In the genomic region with DNA sequence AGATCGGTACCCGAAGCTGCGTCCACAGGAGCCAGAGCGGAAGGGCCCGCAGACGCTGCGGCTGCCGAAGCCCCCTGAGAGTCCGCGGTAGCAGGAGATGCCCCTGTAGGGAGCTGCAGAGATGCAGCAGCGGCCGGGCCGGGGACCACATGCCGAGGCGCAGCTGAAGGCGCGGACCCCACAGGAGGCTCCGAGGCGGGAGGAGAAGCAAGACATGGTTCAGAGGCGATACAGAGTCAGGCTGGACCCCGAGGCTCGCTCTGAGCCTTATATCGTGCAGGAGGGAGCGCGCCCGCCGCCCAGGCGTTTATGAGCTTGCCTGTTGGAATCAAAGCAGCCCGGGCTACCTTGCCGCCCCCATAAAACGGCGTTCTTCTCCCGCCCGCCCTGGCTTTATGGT, we compare ENCODE assay signal across 9 mouse cellular contexts. TPM values are rescaled to one million over a fixed set of nuclear protein-coding genes. Genes with fewer than 3 reads are reported as not detected.
A peak's percentile ranks its signal among the peaks of the same experiment; 100 is the strongest.
DNase-seq lines count a peak whose midpoint lies in the region; ATAC-seq and TF ChIP-seq lines count a peak whose summit lies in the region.
"Had no signal": no experiment of that assay in that cellular context is flagged by ENCODE, and none has a peak within 500 bp of the region (broad histone marks: within the 10 kb centered on the region; RNA-seq: fewer than 3 reads in every experiment).

A gene (minus strand): TSS at position 250 of the 400 bp plus-strand sequence.

- peaks cover 34% of the 10 kb centered on the region for H3K27me3 ChIP-seq in lung, embryonic 15.5 days
- peaks cover 43% of the 10 kb centered on the region for H3K27me3 ChIP-seq in forebrain, embryonic 12.5 days
- peaks cover 51% of the 10 kb centered on the region for H3K27me3 ChIP-seq in limb, embryonic 13.5 days
- peaks cover 21% of the 10 kb centered on the region for H3K27me3 ChIP-seq in stomach, embryonic 15.5 days (replicated peaks)

- ATAC-seq in lung, embryonic 15.5 days (ENCODE audit: borderline replicate concordance, extremely low read depth, low FRiP score, low TSS enrichment), result no peak
- ATAC-seq in forebrain, embryonic 12.5 days (ENCODE audit: low FRiP score), result no peak
- no peak for ATAC-seq in limb, embryonic 13.5 days (ENCODE audit: low FRiP score, low read depth)
- ATAC-seq in stomach, embryonic 15.5 days (ENCODE audit: insufficient read depth, low FRiP score, low read depth), result no peak
- no peak for ATAC-seq in erythroid progenitor cell, adult 5-6 weeks (replicated peaks; ENCODE audit: low FRiP score, poor library complexity, severe bottlenecking)

- WGBS in lung, embryonic 15.5 days, result 2% methylated on average over 30 of the region's 34 CpGs
- 6% methylated on average over 34 of the region's 34 CpGs for WGBS in lung, adult 2 months
- WGBS in forebrain, embryonic 12.5 days, result 3% methylated on average over 34 of the region's 34 CpGs
- WGBS in limb, embryonic 13.5 days, result 2% methylated on average over 34 of the region's 34 CpGs
- 3% methylated on average over 34 of the region's 34 CpGs for WGBS in stomach, embryonic 15.5 days

- no peak for TF ChIP-seq CTCF in lung, adult 2 months (IDR thresholded peaks at IDR 0.05; ENCODE audit: insufficient read depth, low read length)

- H3K4me3 ChIP-seq in lung, embryonic 15.5 days, result peak within 1 kb of the TSS; percentile 12; the same call in 1 of the 2 replicates
- H3K4me3 ChIP-seq in lung, adult 2 months (replicated peaks; ENCODE audit: extremely low read depth, low read depth, low read length), result no peak within 1 kb of the TSS
- H3K4me3 ChIP-seq in forebrain, embryonic 12.5 days (replicated peaks), result peak within 1 kb of the TSS; percentile 37
- peak within 1 kb of the TSS; percentile 37 for H3K4me3 ChIP-seq in limb, embryonic 13.5 days
- H3K4me3 ChIP-seq in stomach, embryonic 15.5 days (replicated peaks), result peak within 1 kb of the TSS; percentile 19

- H3K9me3 ChIP-seq in lung, embryonic 15.5 days, result no peaks in the 10 kb centered on the region
- no peaks in the 10 kb centered on the region for H3K9me3 ChIP-seq in forebrain, embryonic 12.5 days
- H3K9me3 ChIP-seq in limb, embryonic 13.5 days, result no peaks in the 10 kb centered on the region
- no peaks in the 10 kb centered on the region for H3K9me3 ChIP-seq in stomach, embryonic 15.5 days

- no peak for DNase-seq in lung, adult 2 months
- DNase-seq in right cerebral cortex, postnatal 14 days, result no peak
- DNase-seq: cerebellum, postnatal 36 days; kidney, postnatal 14 days had no signal

- TF ChIP-seq POLR2A in lung, adult 2 months (IDR thresholded peaks at IDR 0.05; ENCODE audit: borderline replicate concordance, extremely low read depth, low read depth, low read length), result no peak

- H3K36me3 ChIP-seq in lung, embryonic 15.5 days, result no peaks in the 10 kb centered on the region
- H3K36me3 ChIP-seq in forebrain, embryonic 12.5 days (replicated peaks), result no peaks in the 10 kb centered on the region
- no peaks in the 10 kb centered on the region for H3K36me3 ChIP-seq in limb, embryonic 13.5 days
- H3K36me3 ChIP-seq in stomach, embryonic 15.5 days, result no peaks in the 10 kb centered on the region

- no peak within 1 kb of the TSS for H3K27ac ChIP-seq in lung, embryonic 15.5 days
- no peak within 1 kb of the TSS for H3K27ac ChIP-seq in forebrain, embryonic 12.5 days
- H3K27ac ChIP-seq in limb, embryonic 13.5 days, result peak within 1 kb of the TSS; percentile 22; the same call in 1 of the 2 replicates
- no peak within 1 kb of the TSS for H3K27ac ChIP-seq in stomach, embryonic 15.5 days

- H3K9ac ChIP-seq in lung, embryonic 15.5 days, result no peak within 1 kb of the TSS
- peak within 1 kb of the TSS; percentile 44; the same call in 1 of the 2 replicates for H3K9ac ChIP-seq in forebrain, embryonic 12.5 days
- H3K9ac ChIP-seq in limb, embryonic 13.5 days, result peak within 1 kb of the TSS; percentile 51
- H3K9ac ChIP-seq in stomach, embryonic 15.5 days, result no peak within 1 kb of the TSS

- peaks cover 7% of the 10 kb centered on the region for H3K4me1 ChIP-seq in lung, embryonic 15.5 days
- no peaks in the 10 kb centered on the region for H3K4me1 ChIP-seq in lung, adult 2 months (ENCODE audit: control insufficient read depth, insufficient read depth, low read length)
- peaks cover 6% of the 10 kb centered on the region for H3K4me1 ChIP-seq in forebrain, embryonic 12.5 days
- peaks cover 7% of the 10 kb centered on the region; the same call in 1 of the 2 replicates for H3K4me1 ChIP-seq in limb, embryonic 13.5 days
- peaks cover 7% of the 10 kb centered on the region; the same call in 1 of the 2 replicates for H3K4me1 ChIP-seq in stomach, embryonic 15.5 days

- H3K4me2 ChIP-seq in lung, embryonic 15.5 days, result peak within 1 kb of the TSS; percentile 37
- peak within 1 kb of the TSS; percentile 62 for H3K4me2 ChIP-seq in forebrain, embryonic 12.5 days
- peak within 1 kb of the TSS; percentile 69 for H3K4me2 ChIP-seq in limb, embryonic 13.5 days (replicated peaks)
- peak within 1 kb of the TSS; percentile 43 for H3K4me2 ChIP-seq in stomach, embryonic 15.5 days

RNA-seq across cellular contexts. Expression of the gene that starts here (rescaled TPM):
- 0.38 and 0.39 TPM in 2 replicates for polyA plus RNA-seq in lung, embryonic 15.5 days (2015; fragmentation: Nextera tagmentation; extraction: Ambion mirVana)
- 0.24 and 0.44 TPM in 2 replicates for polyA plus RNA-seq in lung, adult 2 months (2012; rRNA removed)
- 0.17 and 0.22 TPM in 2 replicates for polyA plus RNA-seq in forebrain, embryonic 12.5 days (2016; fragmentation: Nextera tagmentation; extraction: Ambion mirVana)
- polyA plus RNA-seq in limb, embryonic 13.5 days (2015; fragmentation: Nextera tagmentation; extraction: Ambion mirVana), result 1.3 and 1.7 TPM in 2 replicates
- polyA plus RNA-seq in stomach, embryonic 15.5 days (2015; fragmentation: Nextera tagmentation; extraction: Ambion mirVana), result 0.24 and 0.40 TPM in 2 replicates
- total RNA-seq in erythroid progenitor cell, adult 5-6 weeks (2015; ENCODE audit: low replicate concordance), result not detected in 2 replicates
- not detected in 2 replicates for total RNA-seq in erythroid progenitor cell, adult 5-6 weeks (2017; ENCODE audit: low replicate concordance)

Comparison
In these comparisons a context has a peak if more than half of its experiments do, and no peak if none do; other contexts are left out.
1. H3K9ac ChIP-seq: peak in forebrain, embryonic 12.5 days (single experiment) and limb, embryonic 13.5 days (single experiment); none in lung, embryonic 15.5 days (single experiment) and stomach, embryonic 15.5 days (single experiment).
2. Peak in every context shown above with its lines, with median percentiles within 50 percentile points of each other: H3K4me2 ChIP-seq.